Mouse (Mus musculus): ENCODE measurements around the gene Pacsin3. TPM values are rescaled to one million over a fixed set of nuclear protein-coding genes. Genes with fewer than 3 reads are reported as not detected.
A peak's percentile ranks its signal among the peaks of the same experiment; 100 is the strongest.

The Pacsin3 gene
- polyA plus RNA-seq, 1 experiment from 2014 or later = 16.4 TPM

GRCm38 (mm10) chr2:91268042-91268441, 12.3 kb downstream of the Pacsin3 start:
- ATAC-seq (ENCODE audit: low FRiP score) = no peak
- whole genome bisulfite sequencing = 95% methylated on average over 3 of the region's 3 CpGs
- Histone ChIP-seq H3K4me1 (replicated peaks; ENCODE audit: control insufficient read depth, insufficient read depth, low read length) (no peaks in the 10 kb centered on the region; the same call in none of the 2 replicates), H3K4me3 (ENCODE audit: low read depth, low read length) (no peak overlapping the region), H3K9me3 (ENCODE audit: control insufficient read depth, low read length) (no peaks in the 10 kb centered on the region), H3K27me3 (ENCODE audit: control insufficient read depth, insufficient read depth, low read length) (no peaks in the 10 kb centered on the region), H3K9ac (ENCODE audit: low read depth, low read length) (no peak overlapping the region), H3K27ac (ENCODE audit: low read depth, low read length) (no peak overlapping the region), H3K36me3 (ENCODE audit: control insufficient read depth, insufficient read depth, low read length) (peaks cover 9% of the 10 kb centered on the region; the same call in 1 of the 2 replicates), H3K4me2 (replicated peaks; ENCODE audit: low read depth, low read length) (no peak overlapping the region)
- no peak for DNase-seq (ENCODE audit: low spot score)

- no peaks in the 10 kb centered on the region; the same call in none of the 2 replicates for H3K4me1 ChIP-seq (replicated peaks; ENCODE audit: control insufficient read depth, insufficient read depth, low read length)
- WGBS = 89% methylated on average over 2 of the region's 2 CpGs
- H3K4me3 ChIP-seq (ENCODE audit: low read depth, low read length) = no peak overlapping the region
- DNase-seq (ENCODE audit: low spot score) (no peak), ATAC-seq (ENCODE audit: low FRiP score) (no peak)
- H3K4me2 ChIP-seq (replicated peaks; ENCODE audit: low read depth, low read length) = no peak overlapping the region
- no peaks in the 10 kb centered on the region for H3K9me3 ChIP-seq (ENCODE audit: control insufficient read depth, low read length)
- no peak overlapping the region for H3K9ac ChIP-seq (ENCODE audit: low read depth, low read length)
- H3K27me3 ChIP-seq (ENCODE audit: control insufficient read depth, insufficient read depth, low read length) = no peaks in the 10 kb centered on the region
- peaks cover 12% of the 10 kb centered on the region; the same call in 1 of the 2 replicates for H3K36me3 ChIP-seq (ENCODE audit: control insufficient read depth, insufficient read depth, low read length)
- no peak overlapping the region for H3K27ac ChIP-seq (ENCODE audit: low read depth, low read length)
Observed at GRCm38 (mm10) chr2:91268706-91269105, 13.0 kb downstream of the Pacsin3 start.

- DNase-seq (ENCODE audit: low spot score) (no peak), ATAC-seq (ENCODE audit: low FRiP score) (no peak)
- H3K36me3 ChIP-seq (ENCODE audit: control insufficient read depth, insufficient read depth, low read length) = peaks cover 15% of the 10 kb centered on the region; the same call in 1 of the 2 replicates
- H3K4me3 ChIP-seq (ENCODE audit: low read depth, low read length) = no peak overlapping the region
- no peaks in the 10 kb centered on the region for H3K9me3 ChIP-seq (ENCODE audit: control insufficient read depth, low read length)
- no peak overlapping the region for H3K27ac ChIP-seq (ENCODE audit: low read depth, low read length)
- 96% methylated on average over 8 of the region's 8 CpGs for WGBS
- no peaks in the 10 kb centered on the region; the same call in none of the 2 replicates for H3K4me1 ChIP-seq (replicated peaks; ENCODE audit: control insufficient read depth, insufficient read depth, low read length)
- no peaks in the 10 kb centered on the region for H3K27me3 ChIP-seq (ENCODE audit: control insufficient read depth, insufficient read depth, low read length)
- no peak overlapping the region for H3K4me2 ChIP-seq (replicated peaks; ENCODE audit: low read depth, low read length)
- H3K9ac ChIP-seq (ENCODE audit: low read depth, low read length) = no peak overlapping the region
Observed at GRCm38 (mm10) chr2:91269687-91270133, 14.0 kb downstream of the Pacsin3 start.

GRCm38 (mm10) chr2:91278749-91279371, 23.1 kb downstream of the Pacsin3 start:
- ATAC-seq (ENCODE audit: low FRiP score) = peak; percentile 73
- no peak overlapping the region for H3K27ac ChIP-seq (ENCODE audit: low read depth, low read length)

GRCm38 (mm10) chr2:91279372-91279755, 23.6 kb downstream of the Pacsin3 start:
- Histone ChIP-seq H3K9me3 (ENCODE audit: control insufficient read depth, low read length) (no peaks in the 10 kb centered on the region), H3K4me1 (replicated peaks; ENCODE audit: control insufficient read depth, insufficient read depth, low read length) (no peaks in the 10 kb centered on the region), H3K9ac (ENCODE audit: low read depth, low read length) (no peak overlapping the region), H3K36me3 (ENCODE audit: control insufficient read depth, insufficient read depth, low read length) (peaks cover 6% of the 10 kb centered on the region; the same call in 1 of the 2 replicates), H3K27me3 (ENCODE audit: control insufficient read depth, insufficient read depth, low read length) (no peaks in the 10 kb centered on the region), H3K4me3 (ENCODE audit: low read depth, low read length) (no peak overlapping the region), H3K4me2 (replicated peaks; ENCODE audit: low read depth, low read length) (no peak overlapping the region), H3K27ac (ENCODE audit: low read depth, low read length) (no peak overlapping the region)
- ATAC-seq (ENCODE audit: low FRiP score) = peak; percentile 45; the same call in 1 of the 2 replicates
- DNase-seq (ENCODE audit: low spot score) = no peak
- 88% methylated on average over 2 of the region's 2 CpGs for WGBS

More at GRCm38 (mm10) chr2:91278749-91279371, 23.1 kb downstream of the Pacsin3 start:
- peak; percentile 77 for DNase-seq (ENCODE audit: low spot score)
- H3K4me3 ChIP-seq (ENCODE audit: low read depth, low read length) = no peak overlapping the region
- WGBS = 39% methylated on average over 10 of the region's 10 CpGs
- H3K36me3 ChIP-seq (ENCODE audit: control insufficient read depth, insufficient read depth, low read length) = peaks cover 8% of the 10 kb centered on the region; the same call in 1 of the 2 replicates
- H3K4me2 ChIP-seq (replicated peaks; ENCODE audit: low read depth, low read length) = no peak overlapping the region
- H3K27me3 ChIP-seq (ENCODE audit: control insufficient read depth, insufficient read depth, low read length) = no peaks in the 10 kb centered on the region
- H3K4me1 ChIP-seq (replicated peaks; ENCODE audit: control insufficient read depth, insufficient read depth, low read length) = no peaks in the 10 kb centered on the region
- H3K9ac ChIP-seq (ENCODE audit: low read depth, low read length) = no peak overlapping the region
- H3K9me3 ChIP-seq (ENCODE audit: control insufficient read depth, low read length) = no peaks in the 10 kb centered on the region

GRCm38 (mm10) chr2:91281366-91281765, 25.6 kb downstream of the Pacsin3 start:
- no peak overlapping the region for H3K9ac ChIP-seq (ENCODE audit: low read depth, low read length)
- no peaks in the 10 kb centered on the region for H3K27me3 ChIP-seq (ENCODE audit: control insufficient read depth, insufficient read depth, low read length)
- no peak overlapping the region for H3K27ac ChIP-seq (ENCODE audit: low read depth, low read length)
- no peak overlapping the region for H3K4me3 ChIP-seq (ENCODE audit: low read depth, low read length)
- no peaks in the 10 kb centered on the region for H3K36me3 ChIP-seq (ENCODE audit: control insufficient read depth, insufficient read depth, low read length)
- no peak overlapping the region for H3K4me2 ChIP-seq (replicated peaks; ENCODE audit: low read depth, low read length)
- H3K9me3 ChIP-seq (ENCODE audit: control insufficient read depth, low read length) = no peaks in the 10 kb centered on the region
- ATAC-seq (ENCODE audit: low FRiP score) (0 out of 2 replicates have a peak, but pooled peaks have one; percentile 15), DNase-seq (ENCODE audit: low spot score) (no peak)
- WGBS = 60% methylated on average over 5 of the region's 5 CpGs
- H3K4me1 ChIP-seq (replicated peaks; ENCODE audit: control insufficient read depth, insufficient read depth, low read length) = no peaks in the 10 kb centered on the region

GRCm38 (mm10) chr2:91283972-91284371, 28.2 kb downstream of the Pacsin3 start:
- WGBS = 84% methylated on average over 3 of the region's 3 CpGs
- H3K4me1 ChIP-seq (replicated peaks; ENCODE audit: control insufficient read depth, insufficient read depth, low read length) = no peaks in the 10 kb centered on the region
- no peaks in the 10 kb centered on the region for H3K9me3 ChIP-seq (ENCODE audit: control insufficient read depth, low read length)
- H3K4me2 ChIP-seq (replicated peaks; ENCODE audit: low read depth, low read length) = no peak overlapping the region
- no peaks in the 10 kb centered on the region for H3K27me3 ChIP-seq (ENCODE audit: control insufficient read depth, insufficient read depth, low read length)
- H3K36me3 ChIP-seq (ENCODE audit: control insufficient read depth, insufficient read depth, low read length) = no peaks in the 10 kb centered on the region
- no peak for ATAC-seq (ENCODE audit: low FRiP score)
- no peak overlapping the region for H3K4me3 ChIP-seq (ENCODE audit: low read depth, low read length)
- no peak overlapping the region for H3K27ac ChIP-seq (ENCODE audit: low read depth, low read length)
- no peak for DNase-seq (ENCODE audit: low spot score)
- no peak overlapping the region for H3K9ac ChIP-seq (ENCODE audit: low read depth, low read length)

- Histone ChIP-seq H3K27ac (ENCODE audit: low read depth, low read length) (no peak overlapping the region), H3K36me3 (ENCODE audit: control insufficient read depth, insufficient read depth, low read length) (no peaks in the 10 kb centered on the region), H3K27me3 (ENCODE audit: control insufficient read depth, insufficient read depth, low read length) (no peaks in the 10 kb centered on the region), H3K4me3 (ENCODE audit: low read depth, low read length) (no peak overlapping the region), H3K4me2 (replicated peaks; ENCODE audit: low read depth, low read length) (no peak overlapping the region), H3K9ac (ENCODE audit: low read depth, low read length) (no peak overlapping the region), H3K9me3 (ENCODE audit: control insufficient read depth, low read length) (no peaks in the 10 kb centered on the region), H3K4me1 (replicated peaks; ENCODE audit: control insufficient read depth, insufficient read depth, low read length) (no peaks in the 10 kb centered on the region)
- ATAC-seq (ENCODE audit: low FRiP score) = no peak
- 70% methylated on average over 13 of the region's 13 CpGs for WGBS
- no peak for DNase-seq (ENCODE audit: low spot score)
Observed at GRCm38 (mm10) chr2:91284375-91285199, 28.8 kb downstream of the Pacsin3 start.
